Mouse (Mus musculus) granulocyte monocyte progenitor cell, adult 5-6 weeks (primary cell): ENCODE data around the gene Mfge8. TPM values are rescaled to one million over a fixed set of nuclear protein-coding genes. Genes with fewer than 3 reads are reported as not detected.

Experiments
- ATAC-seq: replicated peaks from 2 replicates; pipeline ENCODE4 v1.8.0; 2016; ENCODE audit warnings: mild to moderate bottlenecking, moderate TSS enrichment, inconsistent platforms; ENCODE audit not compliant: poor library complexity, severe bottlenecking
- total RNA-seq, 2 experiments: library from RNA; stranded (forward) in 1 of 2; stranded (reverse) in 1 of 2; fragments of 200-712, 200-1000 nt in 1 of 2; fragments of >200 nt in 1 of 2; fragmentation: Nextera tagmentation in 1 of 2; gene quantifications; 2 replicates each; pipeline ENCODE4 v1.2.3; 2014 to 2017

Gene Mfge8
- 10.8 and 19.2 TPM in 2 replicates for total RNA-seq (2014; fragmentation: Nextera tagmentation)
- 10.5 and 12.3 TPM in 2 replicates for total RNA-seq (2017)

DNA sequence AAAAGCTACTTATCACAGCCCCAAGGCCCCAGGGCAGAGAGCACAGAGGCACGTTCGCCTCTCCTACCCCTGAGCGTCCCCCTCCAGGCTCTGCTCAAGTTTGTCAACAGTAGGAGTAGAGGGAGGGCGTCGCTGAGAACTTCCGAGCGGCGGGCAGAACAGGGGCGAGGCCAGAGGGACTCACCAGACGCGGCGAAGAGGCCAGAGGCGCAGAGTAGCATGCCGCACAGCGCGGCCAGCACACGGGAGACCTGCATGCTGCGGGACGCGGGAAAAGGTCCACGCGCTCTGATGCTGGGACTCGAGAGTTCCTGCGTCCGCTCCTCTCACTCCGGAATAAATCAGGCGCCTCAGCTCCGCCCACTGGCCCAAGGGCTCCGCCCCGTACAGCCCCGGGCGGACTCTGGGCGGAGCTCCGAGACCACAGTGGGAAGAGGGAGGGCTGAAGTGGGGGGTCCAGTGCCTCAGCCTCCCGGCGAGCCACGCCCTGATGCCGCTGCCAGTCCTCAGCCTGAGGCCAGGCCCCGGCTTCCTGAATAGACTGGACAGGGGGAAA is at the start of gene Mfge8:
TSS of gene Mfge8 (minus strand) at position 350 of the 556 bp plus-strand sequence.
- peak; percentile 97 for ATAC-seq

DNA sequence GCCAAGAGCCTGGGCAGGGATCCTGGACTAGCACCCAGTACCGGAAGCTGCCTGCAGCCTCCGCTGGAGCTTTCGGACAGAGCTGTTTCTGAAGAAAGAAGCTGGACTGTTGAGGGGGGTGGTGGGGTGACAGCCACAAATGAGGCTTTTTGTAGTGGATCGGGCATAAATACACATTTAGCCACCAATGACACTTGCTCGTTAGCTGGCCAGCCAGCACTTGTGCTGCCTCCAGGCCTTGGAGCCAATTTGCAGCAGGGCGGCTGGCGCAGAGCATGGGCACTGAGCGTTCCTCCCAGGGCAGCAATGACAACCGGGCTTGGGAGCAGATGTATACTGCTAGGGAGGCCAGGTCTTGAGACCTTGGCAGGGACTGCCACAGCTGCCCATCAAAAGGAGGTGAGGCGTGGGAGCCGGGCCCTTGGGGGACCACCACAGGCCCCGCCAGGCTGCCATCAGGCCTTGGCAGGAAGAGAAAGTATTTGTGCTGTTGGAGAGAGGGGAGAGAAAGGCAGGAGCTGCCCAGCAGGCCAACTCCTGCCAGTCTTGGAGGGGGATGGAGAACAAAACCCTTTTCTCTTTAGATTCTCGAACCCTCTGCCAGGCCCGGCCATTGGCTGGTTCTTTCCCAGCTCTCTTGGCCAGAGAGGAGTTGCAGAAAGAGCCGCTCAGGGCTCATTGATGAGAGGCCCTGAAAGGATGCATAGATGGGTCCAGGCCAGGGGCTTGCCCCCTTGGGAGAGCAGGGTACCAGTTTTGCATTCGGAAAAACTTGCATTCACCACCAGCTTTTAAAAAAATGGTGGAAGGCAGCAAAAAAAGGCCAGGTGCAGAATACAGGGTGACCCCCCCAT is 45.9 kb upstream of the Mfge8 start:
- ATAC-seq = no peak

- ATAC-seq = peak; percentile 68
Observed at GRCm38 (mm10) chr7:79193936-79194335, 45.1 kb upstream of the Mfge8 start.

- ATAC-seq = no peak
Observed at GRCm38 (mm10) chr7:79191501-79191900, 42.6 kb upstream of the Mfge8 start.

DNA sequence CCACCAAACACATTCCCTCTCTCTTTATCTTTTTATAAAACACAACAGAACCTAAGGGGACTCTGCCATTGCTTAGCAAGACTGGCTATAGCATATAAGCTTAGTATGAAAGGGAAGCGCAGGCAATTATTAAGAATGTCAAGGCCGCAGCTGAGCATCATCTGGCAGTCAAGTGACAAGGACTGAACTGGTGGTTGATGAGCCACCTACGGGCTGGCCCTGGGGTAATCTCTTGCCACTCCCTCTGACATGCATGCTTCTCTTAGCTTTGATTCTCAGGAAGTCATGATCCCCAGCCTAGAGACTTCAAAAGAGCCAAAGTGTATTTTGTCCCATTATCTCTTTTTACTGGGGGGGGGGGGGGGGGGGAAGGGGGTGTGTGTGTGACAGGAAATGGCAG is 41.7 kb upstream of the Mfge8 start:
- ATAC-seq = no peak

DNA sequence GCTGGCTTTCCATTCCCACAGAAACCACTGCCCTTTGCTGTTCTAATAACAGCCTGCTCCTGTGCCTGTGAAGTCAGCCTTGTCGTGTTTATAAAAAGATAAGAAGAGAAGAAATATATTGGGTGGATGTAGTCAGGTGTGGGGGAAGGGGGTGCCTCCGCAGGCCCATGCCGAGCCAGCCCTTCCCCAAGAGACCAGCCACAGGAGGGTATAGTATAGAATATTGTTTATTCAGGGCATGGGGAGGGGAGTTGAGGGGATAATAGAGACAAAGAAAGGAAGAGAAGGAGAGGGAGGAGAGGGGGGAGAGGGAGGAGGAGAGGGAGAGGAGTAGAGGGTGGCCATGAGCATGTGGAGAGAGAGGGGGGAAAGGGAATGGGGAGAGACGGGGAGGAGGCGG is 40.4 kb upstream of the Mfge8 start:
- no peak for ATAC-seq

GRCm38 (mm10) chr7:79187591-79187990 is 38.7 kb upstream of the Mfge8 start:
- ATAC-seq = no peak

GRCm38 (mm10) chr7:79183417-79183816 is 34.6 kb upstream of the Mfge8 start:
- no peak for ATAC-seq

DNA sequence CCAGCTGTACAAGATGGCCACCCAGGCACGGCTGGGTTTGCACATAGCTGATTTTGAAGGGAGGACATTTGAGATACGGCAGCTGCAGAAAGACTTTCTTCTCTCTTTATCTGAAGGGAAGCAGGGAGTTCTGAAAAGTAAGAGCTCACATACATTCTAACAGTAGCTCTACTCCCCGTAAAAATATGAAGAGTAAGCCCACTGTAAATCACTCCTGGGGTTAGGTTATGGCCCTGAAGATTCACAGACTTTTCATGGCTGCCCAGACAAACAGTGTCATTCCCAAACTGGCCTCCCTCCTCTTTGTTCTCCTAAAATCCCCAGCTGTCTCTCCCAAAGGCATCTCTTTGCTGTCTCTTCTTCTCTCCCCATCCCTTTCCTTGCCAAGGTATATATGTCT is 24.9 kb upstream of the Mfge8 start:
- no peak for ATAC-seq

GRCm38 (mm10) chr7:79171782-79172181 is 22.9 kb upstream of the Mfge8 start:
- ATAC-seq = no peak

- peak; percentile 92 for ATAC-seq
Observed at GRCm38 (mm10) chr7:79167006-79167562, 18.2 kb upstream of the Mfge8 start.

- no peak for ATAC-seq
Observed at GRCm38 (mm10) chr7:79159406-79159805, 10.5 kb upstream of the Mfge8 start.

DNA sequence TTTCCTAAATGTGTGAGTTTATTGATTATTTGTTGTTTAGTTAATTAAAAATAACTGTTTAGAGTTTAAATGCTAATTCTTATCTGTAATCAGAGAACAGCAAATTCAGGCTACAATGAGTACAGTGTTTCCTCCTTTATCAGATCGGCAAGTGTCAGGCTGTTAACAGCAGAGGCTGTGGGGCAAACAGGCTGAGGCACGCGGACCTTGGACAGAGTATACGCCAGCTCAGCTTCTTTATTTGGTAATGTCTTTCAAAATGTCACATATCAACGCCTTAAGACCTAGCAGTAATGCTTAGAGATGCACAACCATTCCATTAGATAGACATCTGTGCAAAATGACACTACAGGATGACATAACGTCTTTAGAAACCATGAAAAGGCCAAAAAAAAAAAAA is 662 bp upstream of the Mfge8 start:
- ATAC-seq = no peak

DNA sequence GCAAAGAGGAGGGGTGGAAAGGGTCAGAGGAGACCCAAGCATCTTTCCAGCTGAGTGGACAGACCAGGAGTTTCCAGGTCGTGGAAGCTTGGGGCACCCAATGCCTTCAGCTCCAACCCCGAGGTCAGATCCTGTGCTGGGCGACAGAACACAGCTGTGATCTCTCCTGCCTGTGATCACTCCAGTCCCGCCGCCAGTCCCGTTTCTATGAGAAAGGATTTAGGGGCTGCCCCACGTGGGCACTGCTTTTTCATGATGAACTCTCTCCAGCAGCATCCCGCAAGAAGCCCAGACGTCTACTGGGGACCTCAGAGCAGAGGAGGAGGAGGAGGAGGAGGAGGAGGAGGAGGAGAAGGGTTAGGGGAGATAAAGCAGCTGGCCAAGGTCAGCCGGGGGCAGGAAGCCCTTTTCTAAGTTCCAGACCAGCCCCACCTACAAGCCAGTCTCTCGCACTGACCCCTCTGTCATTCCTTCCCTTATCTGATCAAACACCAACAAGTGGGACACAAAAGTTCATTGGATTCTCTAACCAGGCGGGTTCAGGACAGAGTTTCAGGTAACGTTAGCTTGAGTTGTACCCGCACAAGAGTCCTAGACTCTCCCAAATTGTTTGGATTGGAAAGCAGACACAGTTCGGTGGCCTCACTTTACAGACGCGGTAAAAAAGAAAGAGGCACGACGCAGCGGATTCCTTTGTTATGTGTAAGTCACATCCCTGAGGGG is 768 bp downstream of the Mfge8 start:
- no peak for ATAC-seq

DNA sequence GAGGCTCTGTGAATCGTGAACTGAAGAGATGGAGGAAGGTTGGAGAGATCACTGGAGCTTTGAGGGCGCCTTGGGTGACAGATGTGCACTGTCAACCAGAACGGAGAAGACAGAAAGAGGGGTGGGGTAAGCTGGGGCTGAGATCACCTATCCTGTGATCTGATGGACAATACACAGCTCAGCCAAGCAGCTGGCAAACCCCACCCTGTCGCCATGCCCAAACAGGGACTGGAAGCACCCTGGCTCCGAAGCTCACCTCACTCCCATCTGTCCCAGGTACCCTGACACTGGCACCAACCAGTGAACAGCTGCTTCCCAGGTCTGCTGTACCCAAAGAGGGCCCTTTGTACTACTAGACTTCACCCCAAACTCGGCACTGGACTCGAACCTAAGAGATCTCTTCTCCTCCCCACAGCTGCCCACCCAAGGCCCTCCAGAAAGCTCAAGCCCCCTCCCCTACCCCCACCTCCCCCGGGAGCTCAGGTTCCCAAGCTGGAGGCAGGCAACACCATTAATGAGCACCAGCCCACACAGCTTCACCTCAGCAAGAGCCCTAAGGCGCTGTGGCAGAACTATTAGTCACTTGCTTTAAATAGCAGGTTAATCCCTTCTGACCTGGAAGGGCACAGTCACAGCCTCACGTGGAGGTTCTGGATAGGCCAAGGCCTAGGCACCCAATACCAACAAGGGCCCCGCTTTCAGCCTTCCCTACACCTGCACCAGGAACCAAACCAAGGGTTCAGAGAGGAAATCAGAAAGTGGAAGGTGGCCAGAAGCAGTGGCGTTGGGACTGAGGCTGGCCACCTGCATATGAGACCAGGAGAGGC is 1.6 kb downstream of the Mfge8 start:
- ATAC-seq = no peak

DNA sequence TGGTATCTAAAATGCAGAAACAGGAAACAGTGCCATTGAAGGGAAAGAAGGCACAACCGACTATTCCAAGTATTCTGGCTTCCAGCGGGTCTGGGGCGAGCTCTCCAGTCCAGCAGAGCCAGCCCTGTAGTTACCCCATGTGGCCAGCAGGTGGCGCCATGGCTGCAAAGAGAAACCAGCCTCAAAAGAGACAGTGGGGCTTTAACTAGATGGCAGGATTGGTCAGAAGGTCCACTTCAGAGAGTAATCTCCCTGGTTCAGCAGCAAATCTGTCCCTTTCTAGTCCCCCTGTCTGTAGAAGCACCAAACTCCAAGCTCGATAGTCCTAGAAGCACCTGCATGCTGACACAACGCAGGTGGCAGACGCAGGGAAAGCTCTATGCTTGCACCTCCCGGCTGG is 8.0 kb downstream of the Mfge8 start:
- ATAC-seq = peak; percentile 88

- ATAC-seq = no peak
Observed at GRCm38 (mm10) chr7:79139891-79140591, 8.8 kb downstream of the Mfge8 start.

- ATAC-seq = no peak
Observed at GRCm38 (mm10) chr7:79139328-79139824, 9.5 kb downstream of the Mfge8 start.

GRCm38 (mm10) chr7:79133391-79133790 is 15.5 kb downstream of the Mfge8 start:
- no peak for ATAC-seq
